Mouse (Mus musculus): ENCODE data around the gene Fnbp1.
A peak's percentile ranks its signal among the peaks of the same experiment; 100 is the strongest.

The Fnbp1 gene

DNA sequence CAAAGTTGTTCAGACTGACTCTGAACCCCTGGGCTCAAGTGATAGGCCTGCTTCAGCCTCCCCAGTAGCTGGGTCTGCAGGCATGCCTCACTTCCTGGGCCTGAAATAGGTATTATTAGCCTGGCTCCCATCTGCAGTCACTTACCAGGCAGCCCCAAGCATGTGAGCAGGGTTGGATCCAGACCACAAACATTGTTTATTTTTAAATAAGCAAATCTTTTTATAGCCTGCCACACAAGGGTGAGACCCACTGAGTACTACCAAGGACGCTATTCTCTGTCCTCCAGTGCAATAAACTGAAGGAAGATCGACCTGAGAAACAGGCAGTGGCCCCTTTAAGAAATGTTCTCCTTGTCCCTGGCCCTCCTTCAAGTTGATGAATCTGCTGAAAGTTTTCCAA lies 17.1 kb downstream of the Fnbp1 start:
- ATAC-seq (ENCODE audit: low TSS enrichment), result no peak

DNA sequence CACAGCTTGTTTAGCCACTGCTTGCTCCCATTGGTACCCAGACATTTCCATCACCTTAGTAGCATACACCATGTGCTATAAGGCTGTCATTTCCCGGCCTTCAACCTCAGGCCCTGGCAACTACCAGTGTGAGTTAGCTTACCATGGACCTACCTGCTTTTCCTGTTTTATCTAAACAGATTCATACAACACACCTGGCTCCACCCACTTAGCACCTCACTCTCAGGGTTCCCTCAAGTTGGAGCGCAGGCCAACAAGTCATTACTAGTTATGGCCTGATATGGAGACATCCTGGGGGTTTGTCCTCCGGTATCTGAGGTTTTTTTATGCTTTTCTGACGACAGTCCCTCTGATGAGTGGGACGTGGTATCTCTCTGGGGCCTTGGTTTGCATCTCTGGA lies 18.3 kb downstream of the Fnbp1 start:
- no peak for ATAC-seq (ENCODE audit: low TSS enrichment)

DNA sequence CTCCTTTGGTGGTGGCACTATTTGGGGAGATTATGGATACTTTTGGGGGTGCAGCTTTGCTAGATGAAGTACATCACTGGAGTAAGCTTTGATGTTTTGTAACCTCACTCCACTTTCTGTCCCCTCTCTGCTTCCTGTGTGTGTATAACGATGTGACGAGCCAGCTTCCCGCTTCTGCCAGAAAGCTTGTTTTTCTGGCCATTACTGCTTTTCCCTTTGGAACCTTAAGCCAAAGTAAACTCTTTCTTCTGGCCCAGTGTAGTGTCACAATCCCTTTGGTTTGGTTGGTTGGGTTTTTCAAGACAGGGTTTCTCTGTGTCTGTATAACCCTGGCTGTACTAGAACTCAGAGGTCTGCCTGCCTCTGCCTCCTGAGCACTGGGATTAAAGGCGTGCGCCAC lies 19.0 kb downstream of the Fnbp1 start:
- no peak for ATAC-seq (ENCODE audit: low TSS enrichment)

DNA sequence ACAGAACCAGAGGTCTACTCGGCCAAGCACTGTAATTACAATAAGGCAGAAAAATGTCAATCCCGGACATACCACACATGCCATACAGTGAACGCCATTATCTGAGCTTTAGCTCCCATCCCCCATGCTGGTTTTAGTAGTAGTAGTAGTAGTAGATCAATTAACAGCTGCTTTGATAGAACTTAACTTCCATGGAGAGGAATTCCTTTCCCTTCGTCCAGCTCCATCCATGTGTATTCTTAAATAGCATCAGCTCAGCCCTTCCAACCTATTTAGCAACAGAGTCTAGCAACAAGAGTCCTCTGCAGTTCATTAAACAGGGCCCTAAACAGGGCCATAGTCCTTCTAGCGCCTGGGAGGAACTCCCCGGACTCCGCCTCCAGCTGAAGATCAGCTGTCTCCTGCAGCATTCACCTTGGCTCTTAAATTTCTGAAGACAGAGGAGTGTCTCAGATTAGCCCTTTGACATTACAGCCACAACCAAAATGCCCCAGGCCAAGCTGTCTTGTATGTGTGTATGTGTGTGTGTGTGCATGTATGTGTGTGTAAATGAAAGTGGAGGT lies 20.6 kb downstream of the Fnbp1 start:
- no peak for ATAC-seq (ENCODE audit: low TSS enrichment)

DNA sequence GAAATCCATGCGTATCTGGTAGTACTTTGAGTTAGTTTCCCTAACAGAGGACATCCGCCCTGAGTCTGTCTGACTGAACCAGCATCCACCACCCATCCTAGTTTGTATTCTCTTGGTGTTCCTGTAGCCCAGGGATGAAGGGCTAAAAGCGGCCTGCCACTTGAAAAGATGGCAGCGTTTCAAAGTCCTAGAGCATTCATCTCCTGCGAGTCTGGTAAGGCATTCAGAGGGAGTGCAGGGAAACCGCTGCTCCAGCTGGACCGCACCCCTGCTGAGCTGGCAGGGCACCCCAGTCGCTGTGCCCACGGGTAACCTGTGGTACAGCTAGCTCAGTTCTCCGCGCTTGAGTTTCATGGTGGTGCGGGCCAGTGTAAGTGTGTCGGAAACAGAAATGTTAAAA lies 22.0 kb downstream of the Fnbp1 start:
- peak; percentile 71; the same call in 1 of the 2 replicates for ATAC-seq (ENCODE audit: low TSS enrichment)

DNA sequence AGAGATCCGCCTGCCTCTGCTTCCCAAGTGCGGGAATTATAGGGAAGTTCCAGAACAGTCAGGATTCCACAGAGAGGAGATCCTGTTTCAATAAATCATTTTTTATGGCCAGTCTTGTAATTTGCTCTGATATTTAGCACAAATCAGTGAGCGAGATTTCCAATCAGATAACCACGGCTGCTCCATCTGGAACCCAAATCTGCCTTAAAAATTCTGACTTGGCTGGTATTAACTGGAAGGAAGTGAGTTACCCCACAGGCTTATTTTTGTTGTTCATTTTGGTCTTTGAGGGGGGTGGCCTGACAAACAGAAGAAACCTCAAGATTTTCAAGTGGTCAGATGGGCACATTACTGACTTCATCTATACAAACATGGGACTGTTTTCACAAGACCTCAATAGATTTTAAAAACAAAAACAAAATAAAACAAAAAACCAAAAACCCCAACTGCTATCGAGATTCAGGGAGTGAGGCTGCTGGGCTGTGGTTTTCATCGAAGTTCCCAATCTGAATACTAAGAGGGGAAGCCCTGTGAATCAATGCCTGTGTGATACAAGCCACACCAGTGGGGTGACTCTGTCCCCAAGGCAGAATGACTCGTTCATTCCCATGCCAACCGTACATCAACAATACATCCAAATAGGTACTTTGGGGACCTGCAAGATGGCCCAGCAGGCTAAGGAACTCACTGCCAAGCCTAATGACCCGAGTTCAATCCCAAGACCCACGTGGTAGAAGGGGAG lies 23.0 kb downstream of the Fnbp1 start:
- ATAC-seq (ENCODE audit: low TSS enrichment), result no peak

DNA sequence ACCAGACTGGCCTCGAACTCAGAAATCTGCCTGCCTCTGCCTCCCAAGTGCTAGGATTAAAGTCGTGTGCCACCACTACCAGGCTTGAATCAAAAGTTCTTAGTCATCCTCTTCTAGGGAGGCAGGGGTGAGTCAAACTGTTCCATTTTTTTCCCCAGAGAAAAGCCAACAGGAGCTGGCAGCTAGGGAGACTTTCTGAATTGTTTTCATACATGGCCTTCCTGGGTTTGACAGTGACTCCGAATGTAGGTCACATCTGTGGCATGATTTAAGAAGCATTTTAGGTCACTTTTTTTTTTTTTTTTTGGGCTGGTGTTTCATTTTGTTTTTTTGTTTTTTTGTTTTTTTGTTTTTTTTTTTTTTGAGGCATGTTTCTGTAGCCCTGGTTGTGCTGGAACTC lies 23.6 kb downstream of the Fnbp1 start:
- no peak for ATAC-seq (ENCODE audit: low TSS enrichment)

DNA sequence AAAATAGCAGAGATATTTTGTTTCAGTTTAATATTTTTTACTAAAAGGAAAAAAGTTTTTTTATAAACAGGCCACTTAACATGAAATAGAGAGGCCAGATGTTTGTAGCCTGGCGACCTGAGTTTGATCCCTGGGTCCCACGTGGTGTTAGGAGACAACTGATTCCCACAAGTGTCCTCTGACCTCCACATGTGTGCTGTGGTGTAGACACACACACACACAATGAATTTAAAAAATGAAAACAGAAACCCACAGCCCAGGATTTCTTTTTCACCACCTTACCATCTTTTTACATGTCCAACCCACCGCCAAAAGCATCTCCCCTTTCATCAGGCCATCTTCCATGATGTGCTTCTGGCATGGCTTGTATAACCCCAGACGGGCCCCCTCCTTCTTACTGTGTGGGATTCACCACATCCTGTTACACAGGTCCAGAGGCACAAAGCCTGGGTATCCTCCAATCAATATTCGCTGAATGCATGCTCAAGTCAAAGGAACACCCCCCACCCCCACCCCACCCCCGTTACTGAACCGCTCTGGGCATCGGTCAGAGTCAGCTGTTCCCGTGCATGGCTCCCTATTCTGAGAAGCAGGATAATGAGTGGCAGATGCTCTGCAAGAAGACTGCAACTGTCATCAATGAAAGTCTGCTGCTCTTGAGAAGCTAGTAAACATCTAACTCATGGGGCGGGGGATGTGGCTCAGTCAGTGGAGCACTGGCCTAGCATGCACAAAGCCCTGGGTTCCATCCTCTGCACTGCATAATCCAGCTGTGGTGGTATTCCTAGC lies 25.7 kb downstream of the Fnbp1 start:
- ATAC-seq (ENCODE audit: low TSS enrichment), result no peak

DNA sequence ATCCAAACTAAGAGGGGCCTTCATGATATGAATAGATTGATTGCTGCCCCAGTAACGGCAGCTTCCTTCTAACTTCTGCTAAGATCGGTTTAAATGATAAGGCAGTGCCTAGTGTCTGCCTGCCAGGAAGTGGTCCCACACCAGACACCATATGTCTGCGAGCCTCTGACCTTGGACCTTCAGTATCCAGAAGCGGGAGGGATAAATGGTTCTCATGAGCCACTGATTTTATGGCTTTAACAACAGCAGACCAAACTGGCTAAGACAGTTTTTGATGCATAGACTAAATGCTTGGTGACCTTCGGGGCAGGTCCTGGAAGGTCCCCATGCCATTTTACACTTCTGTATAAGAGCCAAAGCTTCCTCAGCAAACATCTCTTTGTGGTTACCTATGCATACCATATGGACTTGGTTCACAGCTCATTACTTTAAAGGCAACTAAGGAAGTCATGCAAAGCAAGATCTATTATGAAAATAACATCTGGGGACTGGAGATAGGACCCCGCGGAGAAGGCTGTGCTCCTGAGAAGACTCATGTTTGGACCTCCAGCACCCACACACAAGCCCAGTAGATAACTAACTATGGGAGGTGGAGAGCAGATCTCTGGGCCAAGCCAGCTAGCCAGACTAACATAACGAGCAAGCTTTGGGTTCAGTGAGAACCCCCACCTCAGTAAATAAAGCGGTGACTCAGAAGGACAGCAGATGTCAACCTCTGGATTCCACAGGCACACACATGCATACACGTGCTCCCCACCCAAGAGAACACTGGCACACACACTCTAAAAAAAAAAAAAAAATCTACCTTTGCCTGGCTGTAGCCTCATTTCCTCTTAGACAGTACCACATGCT lies 26.5 kb downstream of the Fnbp1 start:
- no peak for ATAC-seq (ENCODE audit: low TSS enrichment)

DNA sequence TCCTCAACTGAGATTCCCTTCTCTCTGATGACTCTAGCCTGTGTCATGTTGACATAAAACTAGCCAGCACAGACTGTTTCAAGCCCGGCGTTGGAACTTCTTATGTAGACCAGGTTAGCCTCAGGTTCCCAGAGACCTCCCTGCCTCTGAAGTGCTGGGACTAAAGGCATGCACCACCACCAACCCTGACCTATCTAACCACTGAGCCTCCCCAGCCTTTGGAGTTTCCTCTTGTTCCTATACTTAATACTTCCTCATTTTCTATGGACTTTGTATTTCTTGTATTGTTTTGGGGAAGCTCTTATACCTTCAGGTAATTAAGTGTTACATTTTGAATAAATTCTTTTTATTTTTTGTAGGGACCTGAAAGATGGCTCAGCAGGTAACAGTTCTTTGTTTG lies 27.6 kb downstream of the Fnbp1 start:
- ATAC-seq (ENCODE audit: low TSS enrichment), result no peak

DNA sequence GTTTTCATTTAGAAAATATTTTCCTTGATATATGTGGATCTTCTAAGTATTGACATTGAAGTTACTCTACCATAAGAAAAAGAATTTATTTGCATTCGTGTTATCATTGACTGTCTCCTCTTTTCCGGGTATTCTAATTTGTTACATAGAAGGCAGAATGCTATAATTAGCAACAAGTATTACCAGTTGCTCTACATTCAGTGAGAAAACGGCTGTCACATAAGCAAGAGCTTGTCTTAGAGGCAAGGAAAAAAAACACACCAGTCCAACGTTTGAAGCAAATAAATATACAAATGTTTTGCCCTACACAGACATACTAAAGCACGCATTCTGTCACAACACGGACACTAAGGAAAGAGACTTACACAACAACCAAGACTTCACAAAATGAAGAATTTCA lies 30.1 kb downstream of the Fnbp1 start:
- no peak for ATAC-seq (ENCODE audit: low TSS enrichment)

DNA sequence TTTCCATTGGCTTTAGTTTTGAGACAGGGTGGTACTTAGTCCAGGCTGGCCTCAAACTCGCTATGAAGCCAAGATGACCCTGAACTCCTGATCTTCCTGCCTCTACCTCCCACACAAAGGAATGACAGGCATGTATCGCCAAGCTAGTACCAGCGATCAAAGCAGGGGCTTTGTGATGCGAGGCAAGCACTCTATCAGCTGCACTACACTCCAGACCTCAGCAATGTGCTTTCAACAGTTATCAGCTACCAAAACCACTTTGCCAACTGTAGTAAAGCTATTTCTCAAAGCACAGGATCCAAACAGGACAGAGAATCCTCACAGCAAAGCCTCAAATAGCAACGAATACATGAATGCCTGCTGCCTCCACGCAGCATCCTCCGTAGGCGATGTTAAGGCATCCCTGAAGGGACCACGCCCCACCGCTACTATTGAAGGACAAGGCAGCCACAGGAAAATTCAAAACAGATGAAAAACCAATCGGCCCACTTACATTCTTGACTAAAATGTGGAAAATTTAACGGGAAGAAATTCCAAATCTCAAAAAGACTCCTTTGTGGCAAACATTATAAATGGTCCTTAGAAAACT lies 31.8 kb downstream of the Fnbp1 start:
- 0 out of 2 replicates have a peak, but pooled peaks have one; percentile 53 for ATAC-seq (ENCODE audit: low TSS enrichment)

DNA sequence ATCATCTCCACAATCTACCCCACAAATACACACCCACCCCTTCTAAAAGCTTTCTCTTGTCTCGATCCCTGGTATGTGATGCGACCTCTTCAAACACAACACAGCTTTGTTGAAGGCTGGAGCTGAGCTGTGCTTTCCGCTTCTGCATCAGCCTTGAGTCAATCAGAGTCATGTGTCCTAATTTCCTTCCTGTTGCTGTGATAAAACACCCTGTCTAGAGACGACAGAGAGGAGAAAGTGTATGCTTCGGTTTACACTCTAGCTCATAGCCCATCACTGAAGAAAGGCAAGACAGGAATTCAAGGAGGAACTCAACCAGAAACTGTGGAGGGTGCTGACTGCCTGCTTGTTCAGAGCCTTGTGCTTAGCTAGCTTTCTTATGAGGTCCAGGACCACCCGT lies 33.6 kb downstream of the Fnbp1 start:
- no peak for ATAC-seq (ENCODE audit: low TSS enrichment)

DNA sequence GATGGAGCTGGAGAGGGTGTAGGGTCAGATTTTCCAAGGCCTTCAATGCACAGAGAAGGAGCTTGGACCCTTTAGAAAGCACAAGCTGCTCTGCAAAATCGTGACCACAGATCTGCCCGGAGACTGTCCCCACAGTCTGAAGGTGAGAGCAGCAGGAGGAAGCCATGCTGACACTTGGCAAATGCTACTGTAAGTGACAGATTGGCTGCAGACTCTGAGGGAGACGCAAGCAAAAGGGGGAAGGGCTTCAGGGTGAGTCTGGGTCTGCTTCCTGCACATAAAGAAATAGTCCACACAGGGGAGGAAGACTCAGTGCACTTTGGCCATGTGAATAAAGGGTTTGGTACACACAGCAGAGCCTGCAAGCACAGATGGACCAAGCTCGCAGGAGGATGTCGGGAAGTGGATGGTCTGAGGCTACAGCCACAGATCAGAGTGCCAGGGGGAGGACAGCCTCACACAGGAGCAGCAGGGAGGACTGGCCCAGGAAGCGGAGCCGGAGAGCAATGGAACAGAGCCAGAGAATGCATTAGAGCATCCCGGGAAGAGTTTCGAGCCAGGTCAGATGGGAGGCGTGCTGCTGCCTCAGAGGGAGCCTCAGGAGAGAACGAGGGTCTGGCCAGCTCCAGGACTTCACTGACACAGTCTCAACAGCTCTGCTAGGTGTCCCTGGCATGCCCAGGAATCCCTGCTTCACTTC lies 35.0 kb downstream of the Fnbp1 start:
- ATAC-seq (ENCODE audit: low TSS enrichment), result peak; percentile 54; the same call in 1 of the 2 replicates

DNA sequence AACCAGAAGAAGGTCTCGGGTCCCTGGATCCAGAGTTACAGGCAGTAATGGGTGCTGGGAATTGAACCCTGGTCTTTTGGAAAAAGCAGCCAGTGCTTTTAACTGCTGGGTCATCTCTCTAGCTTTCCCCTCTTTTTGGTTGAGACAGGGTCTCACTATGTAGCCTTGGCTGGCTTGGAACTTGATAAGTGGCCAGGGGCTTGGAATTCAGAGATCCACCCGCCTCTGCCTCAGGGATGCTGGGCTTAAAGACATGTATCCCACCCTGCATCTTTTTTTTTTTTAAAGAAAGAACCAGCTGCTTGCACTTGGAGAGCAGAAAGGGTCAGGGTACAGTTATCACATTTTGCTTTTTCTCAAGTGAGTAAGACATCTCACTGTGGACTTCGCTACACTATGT lies 35.8 kb downstream of the Fnbp1 start:
- no peak for ATAC-seq (ENCODE audit: low TSS enrichment)

DNA sequence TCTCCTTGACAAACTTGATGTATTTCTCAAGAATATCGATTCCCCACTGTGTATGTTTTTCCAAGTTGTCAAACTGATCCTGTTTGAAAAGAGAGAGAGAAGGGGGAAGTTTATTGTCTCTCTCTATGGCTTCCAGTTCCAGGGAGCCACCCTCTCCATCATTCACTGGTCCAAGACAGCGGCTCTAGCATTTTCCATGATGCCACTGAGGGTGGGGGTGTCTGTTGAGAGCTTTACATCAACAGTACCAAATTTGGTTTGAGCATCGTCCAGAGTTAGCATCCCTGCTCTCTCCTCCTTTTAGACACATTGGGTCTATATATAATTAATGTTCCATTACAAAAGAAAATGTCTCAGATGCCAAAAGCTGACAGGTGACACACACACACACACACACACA lies 36.5 kb downstream of the Fnbp1 start:
- ATAC-seq (ENCODE audit: low TSS enrichment), result no peak

DNA sequence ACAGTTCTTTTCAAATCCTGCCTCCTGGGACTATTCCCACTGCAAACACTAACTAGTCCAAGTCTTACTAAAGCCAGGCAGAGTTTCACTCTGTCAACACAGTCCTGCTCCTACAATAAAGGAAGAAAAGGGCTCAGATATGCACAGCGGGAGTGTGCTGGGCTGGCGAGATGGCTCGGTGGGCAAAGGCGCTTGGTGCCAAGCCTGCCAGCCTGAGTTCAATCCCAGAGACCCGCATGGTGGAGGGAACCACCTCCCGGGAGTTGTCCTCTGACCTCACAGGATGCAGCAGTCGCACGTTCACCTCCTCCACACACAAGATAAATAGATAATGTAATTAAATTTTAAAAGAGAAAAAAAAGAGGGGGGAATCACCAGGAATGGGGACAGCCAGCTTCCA lies 38.5 kb downstream of the Fnbp1 start:
- ATAC-seq (ENCODE audit: low TSS enrichment), result no peak

DNA sequence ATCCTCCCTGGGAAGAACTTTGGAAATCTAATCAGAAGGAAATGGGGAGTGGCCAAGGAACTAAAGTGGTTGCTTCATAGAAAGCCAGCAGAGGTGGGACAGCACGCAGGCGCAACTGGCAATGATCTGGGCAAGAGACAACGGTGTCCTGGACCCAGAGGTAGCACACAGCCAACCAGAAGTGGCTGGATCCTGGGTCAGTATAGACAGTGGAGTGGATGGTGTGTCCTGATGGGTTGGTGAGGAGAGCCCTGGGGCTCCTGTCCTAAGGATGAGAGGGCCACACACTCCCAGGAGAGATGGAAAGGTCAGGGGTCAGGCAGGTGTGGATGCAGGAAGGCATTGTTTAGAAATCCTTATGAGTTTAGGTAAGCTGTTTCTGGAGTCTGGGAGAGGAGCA lies 40.5 kb downstream of the Fnbp1 start:
- ATAC-seq (ENCODE audit: low TSS enrichment), result no peak

DNA sequence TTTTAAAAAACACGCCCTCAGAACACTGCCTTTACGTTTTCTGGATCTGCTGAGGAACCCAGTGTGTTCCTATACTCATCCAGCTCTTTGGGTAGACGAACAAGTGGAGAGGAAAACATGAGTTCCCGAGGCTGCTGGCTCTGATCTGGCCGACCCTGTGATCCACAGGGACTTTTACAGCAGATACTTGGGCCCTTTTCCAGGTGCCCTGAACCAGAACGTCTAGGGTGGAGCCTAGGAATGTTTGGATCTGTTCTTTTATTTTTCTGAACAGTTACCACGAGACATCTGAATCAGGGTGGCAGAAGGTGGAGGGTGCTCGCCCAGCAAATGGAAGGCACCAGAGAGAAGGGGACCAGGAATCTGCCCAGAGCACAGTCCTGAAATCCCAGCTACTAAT lies 42.7 kb downstream of the Fnbp1 start:
- no peak for ATAC-seq (ENCODE audit: low TSS enrichment)

DNA sequence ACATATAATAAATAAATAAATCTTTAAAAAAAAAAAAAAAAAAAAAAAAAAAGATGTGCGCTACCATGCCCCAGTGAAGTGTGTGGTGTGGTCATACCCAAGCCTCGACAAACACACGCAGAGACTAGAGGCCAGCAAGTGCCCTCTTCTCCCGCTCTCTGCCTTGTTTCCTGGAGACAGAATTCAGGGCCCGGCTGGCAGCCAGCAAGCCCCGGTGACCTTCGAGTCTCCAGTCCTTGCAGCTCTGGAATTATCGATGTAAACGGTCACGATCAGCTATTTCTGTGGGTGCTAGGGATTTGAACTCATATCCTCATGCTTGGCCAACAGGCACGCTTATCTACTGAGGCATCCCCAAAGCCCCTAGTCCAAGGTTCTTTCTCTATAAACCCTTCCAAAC lies 43.2 kb downstream of the Fnbp1 start:
- no peak for ATAC-seq (ENCODE audit: low TSS enrichment)

DNA sequence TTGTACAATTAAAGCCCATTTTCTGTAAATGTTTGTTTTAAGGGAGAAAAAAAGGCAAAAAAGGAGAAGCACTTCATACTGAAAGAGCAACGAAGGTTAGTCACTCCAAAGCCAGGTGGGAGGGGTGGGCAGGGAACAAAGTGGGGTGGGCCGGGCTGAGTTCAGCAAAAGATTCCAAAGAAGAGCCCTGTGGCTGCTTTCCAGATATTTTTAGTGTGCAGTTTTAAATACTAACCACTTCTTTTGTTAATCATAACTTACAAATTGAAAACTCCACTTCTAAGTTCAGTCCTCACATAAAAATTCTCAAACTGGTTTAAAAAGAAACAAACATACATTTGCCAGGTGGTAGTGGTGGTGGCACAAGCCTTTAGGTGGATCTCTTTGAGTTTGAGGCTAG lies 44.5 kb downstream of the Fnbp1 start:
- no peak for ATAC-seq (ENCODE audit: low TSS enrichment)

Measured in frontal cortex, adult (tissue).